Mouse (Mus musculus) liver, adult (tissue): Measurements from ENCODE around the gene Sbf2.

Source experiments
- GATA4 ChIP-seq: IDR thresholded peaks from 2 replicates; pipeline ENCODE4 v1.6.1; 2014; ENCODE audit warnings: mild to moderate bottlenecking, low read length; ENCODE audit not compliant: insufficient replicate concordance

The Sbf2 gene

GRCm38 (mm10) chr7:110548268-110548667, 66.5 kb downstream of the Sbf2 start:
- no peak for TF ChIP-seq GATA4

- TF ChIP-seq GATA4, result no peak
These were observed 71.4 kb downstream of the Sbf2 start for GRCm38 (mm10) chr7:110543341-110543740.

GRCm38 (mm10) chr7:110539266-110539665, 75.5 kb downstream of the Sbf2 start:
- TF ChIP-seq GATA4, result no peak

- no peak for TF ChIP-seq GATA4
These were observed 89.5 kb downstream of the Sbf2 start for GRCm38 (mm10) chr7:110525090-110525775.

GRCm38 (mm10) chr7:110516241-110517220, 98.2 kb downstream of the Sbf2 start:
- no peak for TF ChIP-seq GATA4

- TF ChIP-seq GATA4, result no peak
These were observed 100.6 kb downstream of the Sbf2 start for GRCm38 (mm10) chr7:110514131-110514530.

- no peak for TF ChIP-seq GATA4
These were observed 116.1 kb downstream of the Sbf2 start for GRCm38 (mm10) chr7:110498653-110499052.

GRCm38 (mm10) chr7:110491038-110491437, 123.7 kb downstream of the Sbf2 start:
- no peak for TF ChIP-seq GATA4

- TF ChIP-seq GATA4, result no peak
These were observed 129.7 kb downstream of the Sbf2 start for GRCm38 (mm10) chr7:110485051-110485450.

- peak; percentile 83; the same call in 1 of the 2 replicates for TF ChIP-seq GATA4
These were observed 143.7 kb downstream of the Sbf2 start for GRCm38 (mm10) chr7:110470987-110471386.

- no peak for TF ChIP-seq GATA4
These were observed 151.3 kb downstream of the Sbf2 start for GRCm38 (mm10) chr7:110463471-110463870.

- TF ChIP-seq GATA4, result peak; percentile 36; the same call in 1 of the 2 replicates
These were observed 182.4 kb downstream of the Sbf2 start for GRCm38 (mm10) chr7:110432301-110432700.

- no peak for TF ChIP-seq GATA4
These were observed 198.4 kb downstream of the Sbf2 start for GRCm38 (mm10) chr7:110416318-110416717.

GRCm38 (mm10) chr7:110414276-110414675, 200.4 kb downstream of the Sbf2 start:
- no peak for TF ChIP-seq GATA4

GRCm38 (mm10) chr7:110402092-110402491, 212.6 kb downstream of the Sbf2 start:
- TF ChIP-seq GATA4, result no peak

- TF ChIP-seq GATA4, result no peak
These were observed 222.1 kb downstream of the Sbf2 start for GRCm38 (mm10) chr7:110392576-110392975.
